Mouse (Mus musculus): Measurements from ENCODE around the gene Mnat1. TPM values are rescaled to one million over a fixed set of nuclear protein-coding genes. Genes with fewer than 3 reads are reported as not detected.

The Mnat1 gene
- total RNA-seq, 2 experiments from 2014 or later: 22.6 to 22.9 TPM

GRCm38 (mm10) chr12:73223872-73224271, 100.4 kb downstream of the Mnat1 start:
- no peak for DNase-seq (ENCODE audit: low spot score in 2 of 2)

- no peak for DNase-seq (ENCODE audit: low spot score in 2 of 2)
Observed at GRCm38 (mm10) chr12:73228427-73228826, 104.9 kb downstream of the Mnat1 start.

GRCm38 (mm10) chr12:73230196-73230595, 106.7 kb downstream of the Mnat1 start:
- DNase-seq (ENCODE audit: low spot score in 2 of 2): no peak

- no peak for DNase-seq (ENCODE audit: low spot score in 2 of 2)
Observed at GRCm38 (mm10) chr12:73231552-73231951, 108.0 kb downstream of the Mnat1 start.

- DNase-seq (ENCODE audit: low spot score in 2 of 2): no peak
Observed at GRCm38 (mm10) chr12:73232586-73232985, 109.1 kb downstream of the Mnat1 start.

GRCm38 (mm10) chr12:73241960-73242359, 118.4 kb downstream of the Mnat1 start:
- peak; percentile 17 to 35 for DNase-seq (ENCODE audit: low spot score in 2 of 2)

GRCm38 (mm10) chr12:73245687-73246086, 122.2 kb downstream of the Mnat1 start:
- DNase-seq (ENCODE audit: low spot score in 2 of 2): no peak

- no peak for DNase-seq (ENCODE audit: low spot score in 2 of 2)
Observed at GRCm38 (mm10) chr12:73255006-73255405, 131.5 kb downstream of the Mnat1 start.

- no peak for DNase-seq (ENCODE audit: low spot score in 2 of 2)
Observed at GRCm38 (mm10) chr12:73259269-73259668, 135.8 kb downstream of the Mnat1 start.

- no peak for DNase-seq (ENCODE audit: low spot score in 2 of 2)
Observed at GRCm38 (mm10) chr12:73260339-73260738, 136.8 kb downstream of the Mnat1 start.

- DNase-seq (ENCODE audit: low spot score in 2 of 2): no peak
Observed at GRCm38 (mm10) chr12:73265381-73265978, 142.0 kb downstream of the Mnat1 start.

GRCm38 (mm10) chr12:73266597-73266996, 143.1 kb downstream of the Mnat1 start:
- DNase-seq (ENCODE audit: low spot score in 2 of 2): no peak

- DNase-seq (ENCODE audit: low spot score in 2 of 2): no peak
Observed at GRCm38 (mm10) chr12:73268497-73268896, 145.0 kb downstream of the Mnat1 start.

- no peak for DNase-seq (ENCODE audit: low spot score in 2 of 2)
Observed at GRCm38 (mm10) chr12:73269531-73269930, 146.0 kb downstream of the Mnat1 start.

- DNase-seq (ENCODE audit: low spot score in 2 of 2): no peak
Observed at GRCm38 (mm10) chr12:73269933-73270332, 146.4 kb downstream of the Mnat1 start.

- DNase-seq (ENCODE audit: low spot score in 2 of 2): no peak
Observed at GRCm38 (mm10) chr12:73274921-73275320, 151.4 kb downstream of the Mnat1 start.

GRCm38 (mm10) chr12:73286287-73287092, 163.0 kb downstream of the Mnat1 start, which contains the start of the genes Trmt5 and Slc38a6:
Gene Trmt5, minus strand, starts transcription at chr12:73286710.
Gene Slc38a6, plus strand, starts transcription at chr12:73286779.
- peak; percentile 91 to 93 for DNase-seq (ENCODE audit: low spot score in 2 of 2)

- DNase-seq (ENCODE audit: low spot score in 2 of 2): no peak
Observed at GRCm38 (mm10) chr12:73287609-73288008, 164.1 kb downstream of the Mnat1 start.

- no peak for DNase-seq (ENCODE audit: low spot score in 2 of 2)
Observed at GRCm38 (mm10) chr12:73288626-73289025, 165.1 kb downstream of the Mnat1 start.

- DNase-seq (ENCODE audit: low spot score in 2 of 2): no peak
Observed at GRCm38 (mm10) chr12:73294884-73295283, 171.4 kb downstream of the Mnat1 start.

GRCm38 (mm10) chr12:73295505-73296140, 172.1 kb downstream of the Mnat1 start:
- DNase-seq (ENCODE audit: low spot score in 2 of 2): no peak

- DNase-seq (ENCODE audit: low spot score in 2 of 2): no peak
Observed at GRCm38 (mm10) chr12:73298621-73299020, 175.1 kb downstream of the Mnat1 start.
